Mouse (Mus musculus) adrenal gland, adult 18-20 months (tissue): ENCODE measurements around the gene Muc20. TPM values are rescaled to one million over a fixed set of nuclear protein-coding genes. Genes with fewer than 3 reads are reported as not detected.

Experiments
- total RNA-seq, 2 experiments: library from RNA; stranded (reverse); gene quantifications; 1 replicate in 1 of 2; 2 replicates in 1 of 2; pipeline ENCODE4 v1.2.3; 2021

Gene Muc20
- total RNA-seq, 2 experiments from 2014 or later = 0.10 TPM; not detected in 1

Other genes starting within 250 kb of the Muc20 start
- gene Tfrc, start 188.5 kb downstream of the Muc20 start, total RNA-seq = 10 to 100 TPM; 19.8 to 34.3 TPM
- gene Tnk2, start 153.6 kb downstream of the Muc20 start, total RNA-seq = 10 to 100 TPM; 29.9 to 33.1 TPM
- not detected for gene Muc4, start 61.5 kb downstream of the Muc20 start, total RNA-seq
- gene Smbd1, start 13.0 kb upstream of the Muc20 start, total RNA-seq = not detected
- 100 to 1,000 TPM; 109 to 111 TPM for gene Fyttd1, start 80.1 kb upstream of the Muc20 start, total RNA-seq
- gene Rubcn, start 80.3 kb upstream of the Muc20 start, total RNA-seq = 10 to 100 TPM; 23.1 to 24.3 TPM
- gene Lrch3, start 116.7 kb upstream of the Muc20 start, total RNA-seq = 10 to 100 TPM; 27.9 to 33.1 TPM